Mouse (Mus musculus): ENCODE data around the gene Nxf7.
"Not testable (repeated sequence)": the region's sequence is repeated elsewhere in the genome, so short reads cannot be mapped to it uniquely, and the experiment has no call there.

Gene Nxf7

GRCm38 (mm10) chrX:135598677-135599076, at the start of gene Nxf7:
Gene Nxf7, minus strand, starts transcription at chrX:135598777.
- DNase-seq (ENCODE audit: low read depth, low spot score) = no peak

GRCm38 (mm10) chrX:135627605-135628004, 29.0 kb upstream of the Nxf7 start, which contains the start of gene Prame:
Gene Prame, minus strand, starts transcription at chrX:135627705.
- no peak for DNase-seq (ENCODE audit: low read depth, low spot score)

- not testable (repeated sequence) for DNase-seq (ENCODE audit: low read depth, low spot score)
Measured at GRCm38 (mm10) chrX:135601298-135602029, 2.9 kb upstream of the Nxf7 start.

- no peak for DNase-seq (ENCODE audit: low read depth, low spot score)
Measured at GRCm38 (mm10) chrX:135598096-135598495, 481 bp downstream of the Nxf7 start.

GRCm38 (mm10) chrX:135576412-135576811, 22.2 kb downstream of the Nxf7 start:
- no peak for DNase-seq (ENCODE audit: low read depth, low spot score)

- DNase-seq (ENCODE audit: low read depth, low spot score) = not testable (repeated sequence)
Measured at GRCm38 (mm10) chrX:135574958-135575628, 23.5 kb downstream of the Nxf7 start.

GRCm38 (mm10) chrX:135574261-135574957, 24.2 kb downstream of the Nxf7 start:
- DNase-seq (ENCODE audit: low read depth, low spot score) = not testable (repeated sequence)

- not testable (repeated sequence) for DNase-seq (ENCODE audit: low read depth, low spot score)
Measured at GRCm38 (mm10) chrX:135569467-135569866, 29.1 kb downstream of the Nxf7 start.

- not testable (repeated sequence) for DNase-seq (ENCODE audit: low read depth, low spot score)
Measured at GRCm38 (mm10) chrX:135564934-135565333, 33.6 kb downstream of the Nxf7 start.

GRCm38 (mm10) chrX:135562841-135563240, 35.7 kb downstream of the Nxf7 start:
- no peak for DNase-seq (ENCODE audit: low read depth, low spot score)

- not testable (repeated sequence) for DNase-seq (ENCODE audit: low read depth, low spot score)
Measured at GRCm38 (mm10) chrX:135561693-135562092, 36.9 kb downstream of the Nxf7 start.

- not testable (repeated sequence) for DNase-seq (ENCODE audit: low read depth, low spot score)
Measured at GRCm38 (mm10) chrX:135560933-135561332, 37.6 kb downstream of the Nxf7 start.

- not testable (repeated sequence) for DNase-seq (ENCODE audit: low read depth, low spot score)
Measured at GRCm38 (mm10) chrX:135559665-135560064, 38.9 kb downstream of the Nxf7 start.

Data from brain, embryonic 18.5 days (tissue).